Mouse (Mus musculus) MEL (cell line): ENCODE measurements around the gene Fscn2. TPM values are rescaled to one million over a fixed set of nuclear protein-coding genes. Genes with fewer than 3 reads are reported as not detected.

ENCODE experiments used
- DNase-seq: peaks from one replicate; pipeline ENCODE4 v3.0.0; 2011; ENCODE audit warnings: low read depth, low spot score
- H3K27ac ChIP-seq: 2 replicates; pipeline ENCODE4 v1.5.1; 2012; ENCODE audit warnings: low read depth, mild to moderate bottlenecking, control low read depth, low read length, moderate library complexity; ENCODE audit not compliant: control insufficient read depth
- H3K27me3 ChIP-seq, 2 experiments: fragments of 150-350 bp in 1 of 2; sonication (generic) in 1 of 2; 2 replicates each; pipeline ENCODE4 v1.6.1; 2012; ENCODE audit warnings: low read length in 2 of 2, mild to moderate bottlenecking in 2 of 2, improper control_type of control experiment in 1 of 2, moderate library complexity in 1 of 2; ENCODE audit not compliant: insufficient read depth in 2 of 2, control insufficient read depth in 1 of 2
- H3K36me3 ChIP-seq, 2 experiments: 2 replicates each; pipeline ENCODE4 v1.6.1; 2012 to 2014; ENCODE audit warnings: low read length in 2 of 2, improper control_type of control experiment in 1 of 2, inconsistent platforms in 1 of 2, mild to moderate bottlenecking in 1 of 2; ENCODE audit not compliant: insufficient read depth in 2 of 2, control insufficient read depth in 1 of 2
- H3K4me1 ChIP-seq, 2 experiments: fragments of 150-350 bp in 1 of 2; sonication (generic) in 1 of 2; 2 replicates each; pipeline ENCODE4 v1.6.1; 2012; ENCODE audit warnings: low read length in 2 of 2, improper control_type of control experiment in 1 of 2, mild to moderate bottlenecking in 1 of 2; ENCODE audit not compliant: insufficient read depth in 2 of 2, control insufficient read depth in 1 of 2
- H3K4me3 ChIP-seq, 2 experiments: fragments of 150-350 bp in 1 of 2; sonication (generic) in 1 of 2; 2 replicates each; pipeline ENCODE4 v1.5.1; 2012; ENCODE audit warnings: low read depth in 2 of 2, low read length in 2 of 2, mild to moderate bottlenecking in 2 of 2, moderate library complexity in 2 of 2, control low read depth in 1 of 2, improper control_type of control experiment in 1 of 2; ENCODE audit not compliant: control insufficient read depth in 1 of 2, insufficient read depth in 1 of 2
- H3K79me2 ChIP-seq: 2 replicates; pipeline ENCODE4 v1.6.1; 2012; ENCODE audit warnings: mild to moderate bottlenecking, low read length, moderate library complexity; ENCODE audit not compliant: control insufficient read depth, poor library complexity, insufficient read depth
- H3K9ac ChIP-seq: 2 replicates; pipeline ENCODE4 v1.6.1; 2012; ENCODE audit warnings: low read depth, mild to moderate bottlenecking, control low read depth, low read length, moderate library complexity; ENCODE audit not compliant: control insufficient read depth, poor library complexity, severe bottlenecking
- H3K9me3 ChIP-seq: fragments of 150-350 bp; sonication (generic); replicated peaks from 2 replicates; pipeline ENCODE4 v1.6.1; 2012; ENCODE audit warnings: mild to moderate bottlenecking, low read length, improper control_type of control experiment, moderate library complexity; ENCODE audit not compliant: insufficient read depth
- BHLHE40 ChIP-seq: IDR thresholded peaks from 2 replicates; pipeline ENCODE4 v1.6.1; 2012; ENCODE audit warnings: low read depth, mild to moderate bottlenecking, inconsistent platforms, low read length, improper control_type of control experiment, borderline replicate concordance
- CHD1 ChIP-seq: IDR thresholded peaks from 2 replicates; pipeline ENCODE4 v1.6.1; 2012; ENCODE audit warnings: low read depth, mild to moderate bottlenecking, inconsistent platforms, low read length, improper control_type of control experiment
- CTCF ChIP-seq, 3 experiments: IDR thresholded peaks in 2 of 3; conservative IDR thresholded peaks in 1 of 3; 2 replicates each; pipeline ENCODE4 v1.5.1; 2011 to 2012; ENCODE audit warnings: low read length in 3 of 3, low read depth in 2 of 3, mild to moderate bottlenecking in 2 of 3, improper control_type of control experiment in 1 of 3, inconsistent platforms in 1 of 3, mixed read lengths in 1 of 3, moderate library complexity in 1 of 3; ENCODE audit not compliant: control insufficient read depth in 1 of 3, insufficient read depth in 1 of 3, poor library complexity in 1 of 3, severe bottlenecking in 1 of 3
- EP300 ChIP-seq, 2 experiments: IDR thresholded peaks; 2 replicates each; pipeline ENCODE4 v1.6.1; 2011; ENCODE audit warnings: improper control_type of control experiment in 2 of 2, low read length in 2 of 2, low read depth in 1 of 2, mild to moderate bottlenecking in 1 of 2
- ETS1 ChIP-seq: IDR thresholded peaks from 2 replicates; pipeline ENCODE4 v1.6.1; 2012; ENCODE audit warnings: low read depth, mild to moderate bottlenecking, inconsistent platforms, low read length, improper control_type of control experiment, moderate library complexity
- GABPA ChIP-seq: IDR thresholded peaks from 2 replicates; pipeline ENCODE4 v1.6.1; 2012; ENCODE audit warnings: low read depth, mild to moderate bottlenecking, inconsistent platforms, low read length, improper control_type of control experiment, moderate library complexity
- KAT2A ChIP-seq: conservative IDR thresholded peaks from 2 replicates; pipeline ENCODE4 v1.6.1; 2012; ENCODE audit warnings: low read depth, low read length, improper control_type of control experiment, inconsistent platforms
- MAZ ChIP-seq: IDR thresholded peaks from 2 replicates; pipeline ENCODE4 v1.6.1; 2012; ENCODE audit warnings: low read depth, mild to moderate bottlenecking, inconsistent platforms, low read length, improper control_type of control experiment
- MEF2A ChIP-seq: IDR thresholded peaks from 2 replicates; pipeline ENCODE4 v1.6.1; 2014; ENCODE audit warnings: low read depth, mild to moderate bottlenecking, inconsistent platforms, low read length, improper control_type of control experiment; ENCODE audit not compliant: poor library complexity, insufficient replicate concordance, severe bottlenecking; ENCODE audit errors: extremely low read depth
- MXI1 ChIP-seq: IDR thresholded peaks from 2 replicates; pipeline ENCODE4 v1.6.1; 2011; ENCODE audit warnings: mild to moderate bottlenecking, low read depth, low read length, improper control_type of control experiment
- MYB ChIP-seq: IDR thresholded peaks from 2 replicates; pipeline ENCODE4 v1.6.1; 2011; ENCODE audit warnings: mild to moderate bottlenecking, low read depth, low read length, improper control_type of control experiment
- MYC ChIP-seq: IDR thresholded peaks from 2 replicates; pipeline ENCODE4 v1.6.1; 2011; ENCODE audit warnings: low read depth, mild to moderate bottlenecking, low read length, improper control_type of control experiment, moderate library complexity
- POLR2A ChIP-seq, 2 experiments: IDR thresholded peaks; 2 replicates each; pipeline ENCODE4 v1.6.1; 2011 to 2012; ENCODE audit warnings: low read length in 2 of 2, mild to moderate bottlenecking in 2 of 2, control low read depth in 1 of 2, improper control_type of control experiment in 1 of 2, low read depth in 1 of 2, moderate library complexity in 1 of 2; ENCODE audit not compliant: control insufficient read depth in 1 of 2, insufficient read depth in 1 of 2, poor library complexity in 1 of 2
- POLR2AphosphoS2 ChIP-seq: IDR thresholded peaks from 2 replicates; pipeline ENCODE4 v1.6.1; 2011; ENCODE audit warnings: low read length, improper control_type of control experiment
- POLR2AphosphoS5 ChIP-seq: IDR thresholded peaks from 2 replicates; pipeline ENCODE4 v1.6.1; 2012; ENCODE audit warnings: low read depth, borderline replicate concordance, mild to moderate bottlenecking, inconsistent platforms, low read length, moderate library complexity, mixed read lengths
- RAD21 ChIP-seq: IDR thresholded peaks from 2 replicates; pipeline ENCODE4 v1.6.1; 2011; ENCODE audit warnings: mild to moderate bottlenecking, low read depth, low read length, improper control_type of control experiment
- TBP ChIP-seq: IDR thresholded peaks from 2 replicates; pipeline ENCODE4 v1.8.0; 2011; ENCODE audit warnings: low read depth, low read length, improper control_type of control experiment
- TCF12 ChIP-seq: IDR thresholded peaks from 2 replicates; pipeline ENCODE4 v1.6.1; 2014; ENCODE audit warnings: low read depth, mild to moderate bottlenecking, inconsistent platforms, low read length, improper control_type of control experiment, moderate library complexity
- UBTF ChIP-seq: IDR thresholded peaks from 2 replicates; pipeline ENCODE4 v1.6.1; 2012; ENCODE audit warnings: low read depth, mild to moderate bottlenecking, inconsistent platforms, low read length, improper control_type of control experiment, moderate library complexity, borderline replicate concordance; ENCODE audit not compliant: insufficient read depth
- USF2 ChIP-seq, 2 experiments: IDR thresholded peaks; 2 replicates each; pipeline ENCODE4 v1.6.1; 2011 to 2012; ENCODE audit warnings: improper control_type of control experiment in 2 of 2, low read length in 2 of 2, borderline replicate concordance in 1 of 2, inconsistent platforms in 1 of 2, low read depth in 1 of 2, mild to moderate bottlenecking in 1 of 2; ENCODE audit not compliant: insufficient read depth in 1 of 2
- ZNF384 ChIP-seq: IDR thresholded peaks from 2 replicates; pipeline ENCODE4 v1.6.1; 2012; ENCODE audit warnings: low read depth, mild to moderate bottlenecking, inconsistent platforms, low read length, improper control_type of control experiment
- polyA plus RNA-seq, 2 experiments: library from polyadenylated mRNA; stranded (reverse) in 1 of 2; unstranded in 1 of 2; fragments of >175 nt in 1 of 2; fragments of >200 nt in 1 of 2; gene quantifications; 2 replicates each; pipeline versions ENCODE4 v1.2.1 to v1.2.4; 2012; ENCODE audit warnings: low replicate concordance in 2 of 2, low read depth in 1 of 2; ENCODE audit not compliant: insufficient read length in 2 of 2, insufficient read depth in 1 of 2, missing spikeins in 1 of 2
- total RNA-seq: library from RNA; depleted of rRNA; stranded (reverse); fragments of 300-350 nt; gene quantifications from 2 replicates; pipeline ENCODE4 v1.2.3, GENCODE M21; 2012

The Fscn2 gene
- total and polyA plus RNA-seq, 3 experiments, result 0.61 to 0.62 TPM; not detected in 1

DNA sequence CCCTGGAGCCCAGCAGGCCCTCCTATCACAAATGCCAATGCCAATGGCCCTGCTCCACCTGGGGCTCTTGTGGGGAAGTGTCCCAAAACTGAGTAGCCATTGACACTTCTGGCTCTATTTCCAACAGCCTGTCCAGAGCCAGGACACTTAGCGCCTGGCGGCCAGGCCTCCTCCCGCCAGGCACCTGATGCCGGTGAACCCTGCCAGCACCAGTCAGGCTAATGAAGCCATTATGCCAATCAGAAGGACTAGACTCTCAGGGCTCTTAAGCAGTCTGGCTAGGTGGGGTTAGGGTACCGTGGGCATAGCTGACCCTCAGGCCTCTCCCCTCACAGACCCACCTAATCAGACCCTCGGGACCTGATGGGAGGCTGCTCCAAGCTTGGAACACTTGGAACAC is 1.9 kb upstream of the Fscn2 start:
- DNase-seq, result no peak
- TF ChIP-seq POLR2AphosphoS2, result no peak
- TF ChIP-seq MXI1, result no peak
- no peak for TF ChIP-seq MYC
- no peak for TF ChIP-seq ETS1
- TF ChIP-seq TCF12, result no peak
- no peak for TF ChIP-seq POLR2A (IDR thresholded peaks at IDR 0.05; ENCODE audit: control insufficient read depth in 1 of 2, insufficient read depth in 1 of 2, low read depth in 1 of 2, low read length in 2 of 2, poor library complexity in 1 of 2)
- no peak for TF ChIP-seq CTCF (IDR thresholded peaks at IDR 0.05 in 2 of 3, conservative IDR thresholded peaks at IDR 0.05 in 1 of 3; ENCODE audit: control insufficient read depth in 1 of 3, insufficient read depth in 1 of 3, low read depth in 2 of 3, low read length in 3 of 3, poor library complexity in 1 of 3, severe bottlenecking in 1 of 3)
- Histone ChIP-seq H3K27me3 (no peaks in the 10 kb centered on the region), H3K9ac (no peak overlapping the region), H3K9me3 (no peaks in the 10 kb centered on the region), H3K4me1 (peaks cover 12 to 30% of the 10 kb centered on the region in 2 experiments), H3K36me3 (peaks cover 0 to 20% of the 10 kb centered on the region in 2 experiments; a peak in 2 of 4 replicates), H3K27ac (no peak overlapping the region), H3K4me3 (no peak overlapping the region), H3K79me2 (no peaks in the 10 kb centered on the region)

DNA sequence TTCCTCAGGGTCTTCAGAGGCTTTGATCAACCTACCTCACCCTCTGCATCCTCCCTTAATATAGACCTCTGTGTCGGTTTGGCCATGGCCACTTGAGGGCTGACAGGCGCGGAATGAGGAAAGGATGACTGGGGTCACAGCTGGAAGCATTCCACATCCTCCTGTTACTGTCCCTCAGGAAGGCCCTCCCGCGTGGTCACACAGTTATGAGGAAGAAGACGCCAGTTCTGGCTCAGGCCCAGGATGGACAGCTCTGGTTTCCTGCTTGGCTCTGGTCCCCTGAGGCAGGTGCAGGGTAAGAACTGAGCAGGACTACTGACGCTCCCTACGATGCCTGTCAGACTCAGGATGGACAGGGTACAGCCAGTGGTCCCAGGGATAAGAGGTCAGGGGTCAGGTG is 1.3 kb upstream of the Fscn2 start:
- Histone ChIP-seq H3K27me3 (no peaks in the 10 kb centered on the region), H3K4me1 (peaks cover 8 to 23% of the 10 kb centered on the region in 2 experiments), H3K27ac (no peak overlapping the region), H3K9ac (no peak overlapping the region), H3K36me3 (peaks cover 0 to 14% of the 10 kb centered on the region in 2 experiments; a peak in 2 of 4 replicates), H3K4me3 (no peak overlapping the region), H3K9me3 (no peaks in the 10 kb centered on the region), H3K79me2 (no peaks in the 10 kb centered on the region)
- no peak for TF ChIP-seq RAD21
- no peak for TF ChIP-seq GABPA
- no peak for TF ChIP-seq MXI1
- no peak for TF ChIP-seq MEF2A
- no peak for TF ChIP-seq MYC
- TF ChIP-seq MYB, result no peak
- no peak for TF ChIP-seq BHLHE40
- TF ChIP-seq POLR2A (IDR thresholded peaks at IDR 0.05; ENCODE audit: control insufficient read depth in 1 of 2, insufficient read depth in 1 of 2, low read depth in 1 of 2, low read length in 2 of 2, poor library complexity in 1 of 2), result no peak
- TF ChIP-seq POLR2AphosphoS5, result no peak
- no peak for TF ChIP-seq EP300 (IDR thresholded peaks at IDR 0.05; ENCODE audit: low read depth in 1 of 2, low read length in 2 of 2)
- TF ChIP-seq UBTF, result no peak
- TF ChIP-seq USF2 (IDR thresholded peaks at IDR 0.05; ENCODE audit: borderline replicate concordance in 1 of 2, insufficient read depth in 1 of 2, low read depth in 1 of 2, low read length in 2 of 2), result no peak
- no peak for TF ChIP-seq MAZ
- TF ChIP-seq KAT2A, result no peak
- TF ChIP-seq ZNF384, result no peak
- TF ChIP-seq CTCF (IDR thresholded peaks at IDR 0.05 in 2 of 3, conservative IDR thresholded peaks at IDR 0.05 in 1 of 3; ENCODE audit: control insufficient read depth in 1 of 3, insufficient read depth in 1 of 3, low read depth in 2 of 3, low read length in 3 of 3, poor library complexity in 1 of 3, severe bottlenecking in 1 of 3), result no peak
- no peak for TF ChIP-seq CHD1
- no peak for TF ChIP-seq TBP
- no peak for DNase-seq
